Mouse (Mus musculus) liver, postnatal 0 days (tissue): ENCODE results near the gene Rgma. TPM values are rescaled to one million over a fixed set of nuclear protein-coding genes. Genes with fewer than 3 reads are reported as not detected.
A peak's percentile ranks its signal among the peaks of the same experiment; 100 is the strongest.

ENCODE experiments used
- ATAC-seq: fragments of 200-750 bp; cut with Nextera tagmentation; 2 replicates; pipeline ENCODE4 v1.8.0; 2017; ENCODE audit warnings: mild to moderate bottlenecking, moderate library complexity
- DNase-seq: peaks from one replicate; pipeline ENCODE4 v3.0.0-alpha.2; 2016
- H3K27ac ChIP-seq: fragments of 300-500 bp; sonication (generic); 2 replicates; pipeline ENCODE4 v1.5.1; 2014; ENCODE audit warnings: antibody characterized with exemption, moderate library complexity, mild to moderate bottlenecking, low read depth
- H3K27me3 ChIP-seq: fragments of 300-500 bp; sonication (generic); 2 replicates; pipeline ENCODE4 v1.6.1; 2014; ENCODE audit warnings: low read length, control low read depth, mixed read lengths; ENCODE audit not compliant: insufficient read depth
- H3K36me3 ChIP-seq: fragments of 300-500 bp; sonication (generic); replicated peaks from 2 replicates; pipeline ENCODE4 v1.6.1; 2014; ENCODE audit warnings: mild to moderate bottlenecking, control low read depth, low read length, moderate library complexity, mixed read lengths; ENCODE audit not compliant: insufficient read depth
- H3K4me1 ChIP-seq: fragments of 300-500 bp; sonication (generic); 2 replicates; pipeline ENCODE4 v1.6.1; 2014; ENCODE audit warnings: antibody characterized with exemption, mild to moderate bottlenecking, control low read depth; ENCODE audit not compliant: insufficient read depth
- H3K4me2 ChIP-seq: fragments of 300-500 bp; sonication (generic); 2 replicates; pipeline ENCODE4 v1.6.1; 2014; ENCODE audit warnings: low read depth, mild to moderate bottlenecking, low read length, moderate library complexity, mixed read lengths
- H3K4me3 ChIP-seq: fragments of 300-500 bp; sonication (generic); 2 replicates; pipeline ENCODE4 v1.5.1; 2014; ENCODE audit warnings: low read depth, low read length
- H3K9ac ChIP-seq: fragments of 300-500 bp; sonication (generic); replicated peaks from 2 replicates; pipeline ENCODE4 v1.6.1; 2014; ENCODE audit warnings: mild to moderate bottlenecking, moderate library complexity
- H3K9me3 ChIP-seq: fragments of 300-500 bp; sonication (generic); 2 replicates; pipeline ENCODE4 v1.6.1; 2016; ENCODE audit warnings: mild to moderate bottlenecking, control low read depth, low read length, mixed read lengths
- CTCF ChIP-seq: sonication (generic); IDR thresholded peaks from 2 replicates; pipeline ENCODE4 v1.5.1; 2016; ENCODE audit warnings: antibody characterized with exemption, low read depth
- EP300 ChIP-seq: IDR thresholded peaks from 2 replicates; pipeline ENCODE4 v1.6.1; 2016; ENCODE audit warnings: antibody characterized with exemption, low read depth, mild to moderate bottlenecking
- WGBS: fragments of 180-500 bp; shearing (Covaris S2); extraction: QIAGEN DNeasy Blood & Tissue Kit; methylation state at CpG from one replicate; pipeline ENCODE4 v1.1.7; 2014; ENCODE audit not compliant: insufficient replicate concordance; 5-methylcytosine and 5-hydroxymethylcytosine counted together
- polyA plus RNA-seq: library from polyadenylated mRNA; unstranded; fragments of >200 nt; fragmentation: Nextera tagmentation; extraction: Ambion mirVana; gene quantifications from 2 replicates; pipeline ENCODE4 v1.2.1, GENCODE M21; 2015

The Rgma gene
- polyA plus RNA-seq, 1 experiment from 2014 or later, result 0.12 TPM

DNA sequence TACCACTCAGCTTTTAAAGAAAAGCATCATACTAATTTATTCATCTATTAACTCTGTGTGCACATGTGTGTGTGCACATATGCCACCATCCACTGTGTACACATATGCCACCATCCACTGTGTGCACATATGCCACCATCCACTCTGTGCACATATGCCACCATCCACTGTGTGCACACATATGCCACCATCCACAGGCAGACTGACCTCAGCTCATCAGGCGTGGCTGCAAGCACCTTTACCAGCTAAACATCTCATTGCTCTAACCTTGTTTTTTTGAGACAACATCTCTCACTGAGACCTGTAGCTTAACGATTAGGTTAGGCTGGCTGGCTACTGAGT, 59.0 kb downstream of the Rgma start:
- DNase-seq (no peak), ATAC-seq (no peak)
- TF ChIP-seq CTCF (no peak), EP300 (no peak)
- H3K4me3 ChIP-seq, result no peak overlapping the region
- no peaks in the 10 kb centered on the region for H3K9me3 ChIP-seq
- no peak overlapping the region for H3K27ac ChIP-seq
- no peak overlapping the region for H3K9ac ChIP-seq
- H3K27me3 ChIP-seq, result no peaks in the 10 kb centered on the region
- no peak overlapping the region for H3K4me2 ChIP-seq
- peaks cover 77% of the 10 kb centered on the region for H3K36me3 ChIP-seq
- 94% methylated on average over 2 of the region's 2 CpGs for WGBS
- no peaks in the 10 kb centered on the region for H3K4me1 ChIP-seq

DNA sequence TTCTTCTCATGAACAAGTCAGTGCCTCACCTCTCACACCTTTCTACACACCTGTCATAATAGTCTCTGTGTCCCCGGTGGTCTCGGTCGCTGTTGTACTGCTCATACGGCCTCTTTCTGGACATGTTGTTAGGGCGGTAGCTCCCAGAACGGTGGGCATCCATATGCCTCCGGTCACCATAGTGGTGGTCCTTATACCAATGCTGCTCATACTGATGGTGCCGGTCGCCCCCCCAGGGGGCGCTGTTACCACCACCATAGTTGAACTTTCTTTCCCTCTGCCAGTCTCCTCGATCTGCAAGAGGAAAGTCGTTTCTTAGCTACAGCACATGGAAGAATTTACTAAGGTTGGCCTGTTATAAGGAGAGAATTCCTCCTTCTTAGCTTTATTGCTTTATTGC, 60.4 kb downstream of the Rgma start:
- Histone ChIP-seq H3K9ac (no peak overlapping the region), H3K4me1 (no peaks in the 10 kb centered on the region), H3K36me3 (peaks cover 79% of the 10 kb centered on the region), H3K27me3 (no peaks in the 10 kb centered on the region), H3K4me3 (no peak overlapping the region), H3K27ac (no peak overlapping the region), H3K4me2 (no peak overlapping the region), H3K9me3 (no peaks in the 10 kb centered on the region)
- 83% methylated on average over 12 of the region's 12 CpGs for WGBS
- ATAC-seq (no peak), DNase-seq (no peak)
- peak; percentile 48 for TF ChIP-seq CTCF
- no peak for TF ChIP-seq EP300

DNA sequence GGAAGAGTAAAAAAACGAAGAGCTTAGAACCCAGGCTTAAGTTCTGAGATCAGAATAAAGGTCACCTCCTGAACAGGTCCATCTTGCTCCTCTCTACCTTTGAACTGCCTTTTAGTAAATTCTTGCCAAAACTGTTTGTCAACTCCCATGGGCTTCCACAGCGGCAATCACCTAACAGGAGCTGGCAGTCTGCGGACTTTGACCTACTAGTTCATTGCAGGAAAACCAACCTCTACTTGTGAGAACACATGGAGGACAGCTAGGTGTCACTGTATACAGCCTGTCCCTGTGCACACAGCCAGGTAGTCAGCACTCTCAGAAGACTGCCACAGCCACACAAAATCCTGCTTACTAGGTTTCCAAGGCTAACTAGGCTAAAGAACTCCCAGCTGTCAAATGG, 66.5 kb downstream of the Rgma start:
- Histone ChIP-seq H3K27me3 (no peaks in the 10 kb centered on the region), H3K4me2 (no peak overlapping the region), H3K4me1 (peaks cover 5% of the 10 kb centered on the region; the same call in 1 of the 2 replicates), H3K9me3 (no peaks in the 10 kb centered on the region), H3K36me3 (peaks cover 95% of the 10 kb centered on the region), H3K9ac (no peak overlapping the region), H3K4me3 (no peak overlapping the region), H3K27ac (no peak overlapping the region)
- peak; percentile 79 for ATAC-seq
- TF ChIP-seq CTCF (peak; percentile 31), EP300 (no peak)
- DNase-seq, result no peak
- 82% methylated on average over 3 of the region's 3 CpGs for WGBS

DNA sequence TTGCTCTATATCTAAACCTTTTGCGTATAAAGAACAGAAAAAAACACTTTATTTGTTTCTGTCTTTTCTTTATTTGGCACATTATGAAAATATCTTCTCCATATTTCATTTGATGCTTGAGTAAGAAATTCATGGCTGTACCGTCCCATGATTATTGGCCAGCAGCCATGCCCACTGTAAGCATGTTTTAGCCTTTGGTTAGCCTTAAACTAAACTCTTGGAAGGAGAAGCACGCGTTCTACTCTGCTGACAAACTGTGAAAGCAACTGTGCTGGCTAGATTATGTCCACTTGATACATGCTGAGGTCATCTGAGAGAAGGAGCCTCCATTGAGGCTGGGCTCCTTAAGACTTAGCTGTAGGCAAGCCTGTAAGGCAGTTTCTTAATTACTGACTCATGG, 66.9 kb downstream of the Rgma start:
- no peak overlapping the region for H3K4me2 ChIP-seq
- H3K36me3 ChIP-seq, result peaks cover 95% of the 10 kb centered on the region
- peaks cover 5% of the 10 kb centered on the region; the same call in 1 of the 2 replicates for H3K4me1 ChIP-seq
- DNase-seq (no peak), ATAC-seq (no peak)
- H3K27me3 ChIP-seq, result no peaks in the 10 kb centered on the region
- no peak overlapping the region for H3K9ac ChIP-seq
- 0 out of 2 replicates have a peak overlapping the region, but pooled peaks have one; percentile 8 for H3K27ac ChIP-seq
- no peak overlapping the region for H3K4me3 ChIP-seq
- WGBS, result 88% methylated on average over 4 of the region's 4 CpGs
- TF ChIP-seq CTCF (no peak), EP300 (no peak)
- no peaks in the 10 kb centered on the region for H3K9me3 ChIP-seq

DNA sequence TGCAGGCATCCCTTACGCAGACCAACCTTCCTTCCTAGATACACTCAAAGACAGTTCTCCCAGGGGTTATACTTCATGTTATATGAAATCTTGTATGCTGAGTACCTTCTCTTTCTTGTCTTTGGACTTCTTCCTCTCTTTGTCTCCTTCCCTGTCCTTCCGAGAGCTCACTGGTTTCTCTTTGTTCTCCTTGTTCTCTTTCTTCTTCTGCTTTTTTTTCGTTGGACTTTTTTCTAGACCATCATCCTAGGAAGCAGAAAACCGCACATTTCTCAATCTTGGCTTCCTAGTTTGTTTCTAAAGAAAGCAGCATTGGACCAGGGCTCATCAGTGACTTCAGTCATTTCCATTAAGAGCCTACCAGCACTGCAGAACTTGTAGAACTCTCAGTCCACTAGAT, 76.3 kb downstream of the Rgma start:
- WGBS, result 79% methylated on average over 4 of the region's 4 CpGs
- no peak overlapping the region for H3K27ac ChIP-seq
- DNase-seq (no peak), ATAC-seq (no peak)
- no peak for TF ChIP-seq CTCF
- TF ChIP-seq EP300, result no peak
- H3K4me1 ChIP-seq, result no peaks in the 10 kb centered on the region
- no peak overlapping the region for H3K4me2 ChIP-seq
- H3K9me3 ChIP-seq, result no peaks in the 10 kb centered on the region
- H3K9ac ChIP-seq, result no peak overlapping the region
- H3K27me3 ChIP-seq, result no peaks in the 10 kb centered on the region
- H3K36me3 ChIP-seq, result peaks cover 95% of the 10 kb centered on the region
- no peak overlapping the region for H3K4me3 ChIP-seq

DNA sequence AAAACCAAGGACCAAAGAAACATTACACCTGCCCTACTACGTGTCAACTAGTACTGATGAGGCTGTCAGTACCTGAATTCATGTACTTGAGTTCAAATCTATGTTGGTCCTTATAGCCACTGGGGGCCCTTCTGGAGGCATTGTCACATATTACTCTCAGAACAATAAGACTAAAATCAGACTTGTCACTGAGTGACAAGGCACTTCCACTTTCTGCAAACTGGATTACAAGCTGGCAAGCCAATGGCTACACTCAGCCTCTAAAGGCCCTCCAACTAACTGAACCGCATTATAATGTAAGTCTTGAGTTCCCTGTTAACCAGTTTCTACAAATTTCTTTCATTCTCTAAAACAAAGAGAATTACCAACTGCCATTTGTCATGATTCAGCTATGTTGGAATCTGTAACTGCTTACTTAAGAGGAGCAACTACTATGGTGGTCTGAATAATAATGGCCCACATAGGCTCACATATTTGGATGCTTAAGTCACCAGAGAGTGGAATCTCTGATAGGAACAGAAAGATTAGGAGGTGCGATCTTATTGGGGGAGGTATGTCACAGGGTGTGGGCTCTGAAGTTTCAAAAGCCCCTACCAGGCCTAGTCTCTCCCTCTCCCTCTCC, 77.0 kb downstream of the Rgma start:
- H3K9me3 ChIP-seq, result no peaks in the 10 kb centered on the region
- no peak overlapping the region for H3K4me2 ChIP-seq
- ATAC-seq (no peak), DNase-seq (no peak)
- no peaks in the 10 kb centered on the region for H3K4me1 ChIP-seq
- WGBS, result 90% methylated on average over 3 of the region's 3 CpGs
- TF ChIP-seq EP300 (no peak), CTCF (no peak)
- no peak overlapping the region for H3K9ac ChIP-seq
- no peak overlapping the region for H3K4me3 ChIP-seq
- H3K27me3 ChIP-seq, result no peaks in the 10 kb centered on the region
- H3K36me3 ChIP-seq, result peaks cover 95% of the 10 kb centered on the region
- H3K27ac ChIP-seq, result no peak overlapping the region
